Mouse (Mus musculus): ENCODE data around the gene Tyk2.

Tyk2 gene

GRCm38 (mm10) chr9:21149654-21150419 is 18.8 kb upstream of the Tyk2 start, which contains the start of gene Cdc37:
Gene Cdc37 (minus strand): TSS chr9:21149982.
- peak; percentile 90 to 92 for DNase-seq (ENCODE audit: low spot score in 2 of 2)

DNA sequence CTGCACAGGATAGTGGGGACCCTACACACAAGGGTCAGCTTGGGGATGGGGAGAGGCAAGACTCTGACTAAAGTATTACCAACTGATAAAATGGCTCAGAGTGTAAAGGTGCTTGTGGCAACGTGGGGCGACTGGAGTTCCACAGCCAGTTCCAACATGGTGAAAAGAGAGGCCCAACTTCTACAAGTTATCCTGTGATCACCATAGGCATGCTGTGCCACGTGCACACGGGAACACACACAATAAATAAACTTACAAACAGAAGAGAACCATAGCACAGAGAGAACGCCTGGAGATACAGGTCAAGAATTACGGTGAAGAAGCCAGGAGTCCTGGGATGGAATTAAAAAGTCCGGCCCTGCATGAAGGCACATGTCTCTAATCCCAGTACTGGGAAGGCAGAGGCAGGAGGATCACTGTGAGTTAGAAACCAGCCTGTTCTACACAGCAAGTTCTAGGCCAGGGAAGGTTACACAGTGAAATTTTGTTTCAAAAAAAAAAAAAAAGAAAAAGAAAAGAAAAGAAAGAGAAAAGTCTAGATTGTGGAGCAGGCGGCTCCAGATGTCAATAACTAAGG is 18.1 kb upstream of the Tyk2 start:
- DNase-seq (ENCODE audit: low spot score in 2 of 2), result no peak

GRCm38 (mm10) chr9:21148427-21148826 is 17.4 kb upstream of the Tyk2 start:
- DNase-seq (ENCODE audit: low spot score in 2 of 2), result no peak

GRCm38 (mm10) chr9:21146722-21147121 is 15.7 kb upstream of the Tyk2 start:
- no peak for DNase-seq (ENCODE audit: low spot score in 2 of 2)

GRCm38 (mm10) chr9:21145431-21145830 is 14.4 kb upstream of the Tyk2 start:
- no peak for DNase-seq (ENCODE audit: low spot score in 2 of 2)

GRCm38 (mm10) chr9:21144361-21144760 is 13.3 kb upstream of the Tyk2 start:
- no peak for DNase-seq (ENCODE audit: low spot score in 2 of 2)

DNA sequence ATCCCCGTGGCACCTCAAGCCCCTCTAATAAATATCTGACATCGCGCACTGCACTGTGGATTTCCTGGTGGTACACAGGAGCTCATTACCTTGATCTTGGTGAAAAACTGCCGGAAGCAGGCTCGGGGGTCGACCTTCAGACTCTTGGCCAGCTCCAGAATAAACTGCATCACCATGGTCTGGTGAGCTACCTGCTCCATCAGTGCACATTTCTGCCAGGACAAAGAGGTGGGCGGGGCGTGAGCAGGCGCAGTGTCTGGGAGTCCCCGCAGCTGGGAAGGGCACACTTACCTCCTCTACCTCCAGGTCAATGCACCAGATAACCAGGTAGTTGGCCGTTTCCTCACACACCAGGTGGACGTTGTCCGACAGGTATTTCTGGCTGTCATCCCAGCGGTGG is 10.9 kb upstream of the Tyk2 start:
- DNase-seq (ENCODE audit: low spot score in 2 of 2), result no peak

GRCm38 (mm10) chr9:21138386-21138785 is 7.3 kb upstream of the Tyk2 start:
- DNase-seq (ENCODE audit: low spot score in 2 of 2), result no peak

GRCm38 (mm10) chr9:21137229-21137628 is 6.2 kb upstream of the Tyk2 start:
- no peak for DNase-seq (ENCODE audit: low spot score in 2 of 2)

- no peak for DNase-seq (ENCODE audit: low spot score in 2 of 2)
Measured at GRCm38 (mm10) chr9:21136401-21136800, 5.4 kb upstream of the Tyk2 start.

- no peak for DNase-seq (ENCODE audit: low spot score in 2 of 2)
Measured at GRCm38 (mm10) chr9:21135941-21136381, 4.9 kb upstream of the Tyk2 start.

DNA sequence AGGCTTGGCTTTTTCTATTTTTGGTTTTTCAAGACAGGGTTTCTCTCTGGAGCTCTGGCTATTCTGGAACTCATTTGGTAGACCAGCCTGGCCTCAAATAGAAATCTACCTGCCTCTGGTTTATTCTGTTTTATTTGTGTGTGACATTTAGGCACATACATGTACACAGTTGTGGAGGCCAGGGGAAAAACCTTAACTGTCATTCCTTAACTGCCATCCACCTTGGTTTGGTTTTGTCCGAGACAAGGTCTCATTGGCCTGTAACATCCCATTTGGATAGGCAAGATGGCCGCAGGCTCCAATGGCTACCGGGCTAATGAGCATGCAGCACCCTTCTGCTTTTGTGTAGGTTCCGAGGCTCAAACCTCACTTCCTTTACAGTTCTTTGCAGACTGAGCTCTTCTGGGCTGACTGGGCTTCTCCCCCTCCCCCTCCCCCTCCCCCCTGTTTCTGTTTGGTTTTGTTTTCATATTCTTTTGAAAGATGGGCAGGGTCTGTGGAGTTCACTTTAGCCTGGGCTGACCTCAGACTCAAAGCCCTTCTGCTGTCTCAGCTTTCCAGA is 4.4 kb upstream of the Tyk2 start:
- DNase-seq (ENCODE audit: low spot score in 2 of 2), result no peak

- no peak for DNase-seq (ENCODE audit: low spot score in 2 of 2)
Measured at GRCm38 (mm10) chr9:21134595-21135328, 3.7 kb upstream of the Tyk2 start.

- DNase-seq (ENCODE audit: low spot score in 2 of 2), result no peak
Measured at GRCm38 (mm10) chr9:21133064-21133707, 2.1 kb upstream of the Tyk2 start.

DNA sequence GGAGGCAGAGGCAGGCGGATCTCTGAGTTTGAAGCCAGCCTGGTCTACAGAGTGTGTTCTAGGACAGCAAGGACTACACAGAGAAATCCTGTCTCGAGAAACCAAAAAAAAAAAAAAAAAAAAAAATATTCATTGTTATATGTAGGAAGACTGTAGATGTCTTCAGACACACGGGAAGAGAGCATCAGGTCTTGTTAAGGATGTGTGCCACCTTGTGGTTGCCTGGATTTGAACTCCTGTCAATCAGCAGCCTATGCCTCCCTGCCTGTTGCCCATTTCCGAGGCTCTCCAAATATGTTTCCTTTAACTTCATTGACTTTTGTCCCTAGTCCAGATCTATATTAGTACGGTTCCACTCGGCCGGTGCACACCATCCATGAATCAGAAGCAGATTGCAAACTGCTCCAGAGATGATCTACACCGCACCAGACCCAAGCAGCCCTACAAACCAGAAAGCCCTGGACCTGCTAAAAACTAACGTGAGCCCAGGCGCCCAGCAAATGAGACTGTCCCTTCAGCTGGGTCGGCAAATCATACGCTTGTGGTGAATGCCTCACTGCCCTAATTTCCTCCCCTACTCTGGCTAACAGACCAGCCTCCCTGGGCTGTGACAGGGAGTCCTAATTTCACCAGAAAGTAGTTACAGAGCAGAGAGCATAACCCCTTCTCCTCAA is 1.2 kb upstream of the Tyk2 start:
- no peak for DNase-seq (ENCODE audit: low spot score in 2 of 2)

- DNase-seq (ENCODE audit: low spot score in 2 of 2), result no peak
Measured at GRCm38 (mm10) chr9:21126259-21126627, 4.8 kb downstream of the Tyk2 start.

GRCm38 (mm10) chr9:21125502-21126258 is 5.4 kb downstream of the Tyk2 start:
- no peak for DNase-seq (ENCODE audit: low spot score in 2 of 2)

GRCm38 (mm10) chr9:21124837-21125236 is 6.2 kb downstream of the Tyk2 start:
- no peak for DNase-seq (ENCODE audit: low spot score in 2 of 2)

- no peak for DNase-seq (ENCODE audit: low spot score in 2 of 2)
Measured at GRCm38 (mm10) chr9:21121483-21121882, 9.6 kb downstream of the Tyk2 start.

- DNase-seq (ENCODE audit: low spot score in 2 of 2), result no peak
Measured at GRCm38 (mm10) chr9:21117073-21117472, 14.0 kb downstream of the Tyk2 start.

- DNase-seq (ENCODE audit: low spot score in 2 of 2), result no peak
Measured at GRCm38 (mm10) chr9:21115105-21115504, 15.9 kb downstream of the Tyk2 start.

All from right cerebral cortex, postnatal 36 days (tissue).